Mouse (Mus musculus) liver, embryonic 14.5 days (tissue): ENCODE data around the gene Cnga1. TPM values are rescaled to one million over a fixed set of nuclear protein-coding genes. Genes with fewer than 3 reads are reported as not detected.

Source experiments
- ATAC-seq: fragments of 200-750 bp; cut with Nextera tagmentation; 2 replicates; pipeline ENCODE4 v1.8.0; 2017; ENCODE audit warnings: moderate number of reproducible peaks, mild to moderate bottlenecking, moderate library complexity; ENCODE audit not compliant: insufficient read depth
- DNase-seq, 3 experiments: peaks; one replicate each; pipeline ENCODE4 v3.0.0-alpha.2; 2012 to 2013; ENCODE audit warnings: low read depth in 3 of 3, low spot score in 3 of 3
- H3K27ac ChIP-seq: fragments of 300-500 bp; sonication (generic); 2 replicates; pipeline ENCODE4 v1.5.1; 2014; ENCODE audit warnings: moderate library complexity, mild to moderate bottlenecking, control low read depth, inconsistent platforms
- H3K27me3 ChIP-seq: fragments of 300-500 bp; sonication (generic); 2 replicates; pipeline ENCODE4 v1.6.1; 2014; ENCODE audit warnings: mild to moderate bottlenecking, low read length, moderate library complexity; ENCODE audit not compliant: control insufficient read depth, insufficient read depth
- H3K36me3 ChIP-seq: fragments of 300-500 bp; sonication (generic); replicated peaks from 2 replicates; pipeline ENCODE4 v1.6.1; 2014; ENCODE audit warnings: low read depth; ENCODE audit not compliant: control insufficient read depth, insufficient read depth
- H3K4me1 ChIP-seq, 2 experiments: fragments of 200-500 bp in 1 of 2; fragments of 300-500 bp in 1 of 2; sonication (generic) in 1 of 2; replicated peaks; 2 replicates each; pipeline ENCODE4 v1.6.1; 2012 to 2014; ENCODE audit warnings: antibody characterized with exemption in 1 of 2, inconsistent platforms in 1 of 2, low read length in 1 of 2; ENCODE audit not compliant: control insufficient read depth in 2 of 2, insufficient read depth in 2 of 2
- H3K4me2 ChIP-seq: fragments of 300-500 bp; sonication (generic); 2 replicates; pipeline ENCODE4 v1.6.1; 2014; ENCODE audit warnings: low read depth, mild to moderate bottlenecking, control low read depth, moderate library complexity
- H3K4me3 ChIP-seq, 2 experiments: fragments of 200-500 bp in 1 of 2; fragments of 300-500 bp in 1 of 2; sonication (generic) in 1 of 2; 2 replicates each; pipeline ENCODE4 v1.5.1; 2012 to 2014; ENCODE audit warnings: low read depth in 2 of 2, low read length in 2 of 2, mild to moderate bottlenecking in 2 of 2, control low read depth in 1 of 2, inconsistent platforms in 1 of 2, moderate library complexity in 1 of 2; ENCODE audit not compliant: insufficient read depth in 1 of 2
- H3K9ac ChIP-seq: fragments of 300-500 bp; sonication (generic); replicated peaks from 2 replicates; pipeline ENCODE4 v1.6.1; 2014; ENCODE audit warnings: mild to moderate bottlenecking, control low read depth, moderate library complexity
- H3K9me3 ChIP-seq: fragments of 300-500 bp; sonication (generic); 2 replicates; pipeline ENCODE4 v1.6.1; 2016; ENCODE audit warnings: low read length, mixed read lengths; ENCODE audit not compliant: control insufficient read depth
- CTCF ChIP-seq: IDR thresholded peaks from 2 replicates; pipeline ENCODE4 v1.5.1; 2016; ENCODE audit warnings: antibody characterized with exemption, low read depth, control low read depth
- EP300 ChIP-seq: IDR thresholded peaks from 2 replicates; pipeline ENCODE4 v1.6.1; 2016; ENCODE audit warnings: antibody characterized with exemption, low read depth
- WGBS: fragments of 180-500 bp; shearing (Covaris S2); extraction: QIAGEN DNeasy Blood & Tissue Kit; methylation state at CpG from one replicate; pipeline ENCODE4 v1.1.7; 2014; ENCODE audit not compliant: insufficient replicate concordance; 5-methylcytosine and 5-hydroxymethylcytosine counted together
- polyA plus RNA-seq, 2 experiments: library from polyadenylated mRNA; depleted of rRNA in 1 of 2; stranded (reverse) in 1 of 2; unstranded in 1 of 2; fragments of >200 nt; fragmentation: Nextera tagmentation in 1 of 2; extraction: Ambion mirVana in 1 of 2; gene quantifications; 2 replicates each; pipeline versions ENCODE4 v1.2.1 to v1.2.3; 2012 to 2014

Gene Cnga1
- polyA plus RNA-seq, 2 experiments = not detected

DNA sequence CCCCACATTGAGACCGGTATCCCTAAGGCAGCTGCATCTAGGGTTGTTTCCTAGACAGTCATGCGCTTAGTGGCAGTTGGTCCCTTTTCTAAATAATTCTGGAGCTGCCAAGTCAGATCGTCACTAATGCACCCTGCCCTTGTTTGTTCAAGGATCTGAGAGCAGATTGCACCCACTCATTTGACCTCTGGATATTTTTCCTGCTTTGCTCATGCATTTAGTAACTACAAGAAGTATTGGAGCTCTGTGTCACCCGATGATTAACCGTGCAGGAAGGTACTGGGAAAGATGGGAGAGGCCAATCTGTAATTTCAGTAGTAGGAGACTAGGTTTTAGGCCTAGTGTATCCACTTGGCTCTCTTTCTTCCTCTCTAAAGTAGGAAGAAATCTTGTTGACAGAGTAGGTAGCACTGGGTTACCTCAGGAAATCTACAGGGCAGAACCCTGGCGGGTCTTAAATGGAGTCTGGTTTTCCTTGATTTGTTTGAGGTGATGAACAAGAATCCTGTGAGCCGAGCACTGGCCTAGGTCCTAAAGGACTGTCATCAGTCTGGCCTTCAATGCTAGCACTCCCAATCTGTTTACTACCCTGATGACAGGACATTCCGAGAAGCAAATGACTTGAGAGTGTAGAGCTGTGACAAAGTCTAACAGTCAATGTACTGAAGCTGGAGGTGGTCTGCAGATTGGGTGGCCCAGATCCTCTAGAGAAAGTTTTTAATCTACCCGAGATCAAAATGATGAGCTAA is 5.1 kb upstream of the Cnga1 start:
- Histone ChIP-seq H3K36me3 (no peaks in the 10 kb centered on the region), H3K27me3 (peaks cover 2% of the 10 kb centered on the region; the same call in 1 of the 2 replicates), H3K9me3 (no peaks in the 10 kb centered on the region), H3K4me2 (peak overlapping the region; percentile 60), H3K9ac (no peak overlapping the region), H3K27ac (no peak overlapping the region), H3K4me1 (peaks cover 0 to 5% of the 10 kb centered on the region in 2 experiments; a peak in 1 of 4 replicates), H3K4me3 (no peak overlapping the region)
- no peak for TF ChIP-seq EP300
- TF ChIP-seq CTCF = no peak
- DNase-seq (no peak), ATAC-seq (peak; percentile 22; the same call in 1 of the 2 replicates)
- WGBS = 65% methylated on average over 9 of the region's 9 CpGs

DNA sequence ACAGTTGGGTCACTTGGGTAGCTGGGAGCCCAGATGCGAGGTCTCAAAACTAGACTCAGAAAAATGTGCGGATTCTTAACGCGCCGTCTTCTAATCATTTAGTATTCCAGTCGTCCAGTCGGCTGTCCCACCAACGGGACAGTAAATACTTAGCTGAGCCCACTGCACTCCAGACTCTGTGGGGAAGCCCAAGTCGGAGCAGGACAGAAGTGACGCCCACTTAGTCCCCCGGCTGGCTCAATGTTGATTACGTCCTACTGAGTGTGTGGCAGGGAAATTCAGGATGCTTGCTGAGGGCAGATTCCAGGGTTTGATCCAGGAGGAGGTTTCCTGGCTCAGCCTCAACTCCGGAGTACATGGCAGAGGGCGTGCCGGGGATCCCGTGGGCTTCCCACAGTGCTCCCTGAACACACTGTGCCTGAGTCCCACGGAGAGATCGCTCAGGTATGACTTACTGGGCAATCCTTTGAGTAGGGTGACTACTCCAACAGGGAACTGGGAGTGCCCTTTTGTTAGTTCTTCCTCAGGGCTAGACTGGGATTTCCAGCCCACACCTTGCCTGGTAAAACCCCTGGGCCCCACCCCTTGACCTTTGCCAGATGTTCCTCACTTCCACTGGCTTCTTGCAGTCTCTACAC is 4.0 kb upstream of the Cnga1 start:
- ATAC-seq (peak; percentile 60), DNase-seq (no peak)
- Histone ChIP-seq H3K4me1 (peaks cover 0 to 2% of the 10 kb centered on the region in 2 experiments; a peak in 1 of 4 replicates), H3K27me3 (peaks cover 2% of the 10 kb centered on the region; the same call in 1 of the 2 replicates), H3K9me3 (no peaks in the 10 kb centered on the region), H3K4me3 (peak overlapping the region; percentile 44 to 55), H3K9ac (0 out of 2 replicates have a peak overlapping the region, but pooled peaks have one; percentile 11), H3K27ac (no peak overlapping the region), H3K4me2 (peak overlapping the region; percentile 60), H3K36me3 (no peaks in the 10 kb centered on the region)
- no peak for TF ChIP-seq CTCF
- TF ChIP-seq EP300 = no peak
- 7% methylated on average over 18 of the region's 18 CpGs for WGBS

GRCm38 (mm10) chr5:72647418-72647907 is 3.4 kb upstream of the Cnga1 start, which contains the start of gene Nipal1:
Nipal1 (plus strand) TSS chr5:72647795.
- peak within 1 kb of the TSS; percentile 44 to 55 for H3K4me3 ChIP-seq
- peak; percentile 35 to 47 (median 47) for DNase-seq
- peaks cover 2% of the 10 kb centered on the region; the same call in 1 of the 2 replicates for H3K27me3 ChIP-seq
- H3K9me3 ChIP-seq = no peaks in the 10 kb centered on the region
- H3K27ac ChIP-seq = no peak within 1 kb of the TSS
- H3K4me2 ChIP-seq = peak within 1 kb of the TSS; percentile 60
- 1% methylated on average over 25 of the region's 25 CpGs for WGBS
- H3K4me1 ChIP-seq = peaks cover 0 to 2% of the 10 kb centered on the region in 2 experiments; a peak in 1 of 4 replicates
- TF ChIP-seq CTCF = no peak; the same call in 1 of the 2 replicates
- no peak for TF ChIP-seq EP300
- no peaks in the 10 kb centered on the region for H3K36me3 ChIP-seq
- 0 out of 2 replicates have a peak within 1 kb of the TSS, but pooled peaks have one; percentile 11 for H3K9ac ChIP-seq
- peak; percentile 84 for ATAC-seq

DNA sequence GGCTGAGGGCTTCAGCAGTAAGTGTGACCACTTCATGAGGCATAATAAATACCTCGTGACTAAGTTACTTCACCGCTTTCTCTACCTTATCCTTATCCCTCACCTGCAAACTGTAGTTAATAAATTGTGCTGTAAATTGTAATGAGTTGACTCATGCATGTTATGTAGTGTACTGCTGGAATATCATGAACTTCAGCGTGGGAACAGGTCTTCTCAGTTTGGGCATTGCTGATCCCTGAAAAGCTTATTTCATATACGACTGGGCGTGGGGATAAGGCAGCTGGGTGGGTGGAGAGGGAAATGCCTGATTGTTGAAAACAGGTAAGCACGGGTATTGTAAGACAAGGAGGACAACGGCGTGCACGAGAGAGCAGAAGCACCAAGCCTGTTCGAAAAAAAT is 2.9 kb upstream of the Cnga1 start:
- no peak overlapping the region for H3K27ac ChIP-seq

More for the DNA sequence above, 2.9 kb upstream of the Cnga1 start:
- ATAC-seq (no peak), DNase-seq (no peak)
- Histone ChIP-seq H3K4me1 (peaks cover 0 to 2% of the 10 kb centered on the region in 2 experiments; a peak in 1 of 4 replicates), H3K9me3 (no peaks in the 10 kb centered on the region), H3K27me3 (peaks cover 2% of the 10 kb centered on the region; the same call in 1 of the 2 replicates), H3K4me3 (no peak overlapping the region; a peak in 1 of 4 replicates), H3K36me3 (no peaks in the 10 kb centered on the region), H3K9ac (no peak overlapping the region), H3K4me2 (peak overlapping the region; percentile 60)
- WGBS = 31% methylated on average over 10 of the region's 10 CpGs
- TF ChIP-seq EP300 (no peak), CTCF (no peak)
